Mouse (Mus musculus): ENCODE measurements around the gene Pycr1. TPM values are rescaled to one million over a fixed set of nuclear protein-coding genes. Genes with fewer than 3 reads are reported as not detected.

Pycr1 gene
- polyA plus RNA-seq, 2 experiments, result 4.0 to 4.8 TPM

GRCm38 (mm10) chr11:120622805-120623204 is 20.8 kb downstream of the Pycr1 start:
- Histone ChIP-seq H3K4me2 (ENCODE audit: low read depth) (no peak overlapping the region), H3K4me3 (ENCODE audit: insufficient read depth in 1 of 2, low read depth in 2 of 2, low read length in 2 of 2) (no peak overlapping the region), H3K36me3 (replicated peaks; ENCODE audit: control insufficient read depth, insufficient read depth, low read depth) (peaks cover 41% of the 10 kb centered on the region), H3K4me1 (replicated peaks; ENCODE audit: control insufficient read depth in 2 of 2, insufficient read depth in 2 of 2, low read length in 1 of 2) (peaks cover 13 to 22% of the 10 kb centered on the region in 2 experiments), H3K27ac (no peak overlapping the region), H3K9ac (replicated peaks) (no peak overlapping the region), H3K27me3 (ENCODE audit: control insufficient read depth, insufficient read depth, low read length) (no peaks in the 10 kb centered on the region), H3K9me3 (ENCODE audit: control insufficient read depth, low read length) (no peaks in the 10 kb centered on the region)
- DNase-seq (ENCODE audit: low read depth in 3 of 3, low spot score in 3 of 3) (no peak), ATAC-seq (ENCODE audit: insufficient read depth) (no peak)
- no peak for TF ChIP-seq EP300 (IDR thresholded peaks at IDR 0.05; ENCODE audit: low read depth)
- no peak for TF ChIP-seq CTCF (IDR thresholded peaks at IDR 0.05; ENCODE audit: low read depth)
- 84% methylated on average over 6 of the region's 6 CpGs for WGBS (ENCODE audit: insufficient replicate concordance)

- no peaks in the 10 kb centered on the region for H3K27me3 ChIP-seq (ENCODE audit: control insufficient read depth, insufficient read depth, low read length)
- no peak overlapping the region for H3K4me3 ChIP-seq (ENCODE audit: insufficient read depth in 1 of 2, low read depth in 2 of 2, low read length in 2 of 2)
- peaks cover 41% of the 10 kb centered on the region for H3K36me3 ChIP-seq (replicated peaks; ENCODE audit: control insufficient read depth, insufficient read depth, low read depth)
- no peak overlapping the region for H3K9ac ChIP-seq (replicated peaks)
- DNase-seq (ENCODE audit: low read depth in 3 of 3, low spot score in 3 of 3) (no peak), ATAC-seq (ENCODE audit: insufficient read depth) (no peak)
- no peaks in the 10 kb centered on the region for H3K9me3 ChIP-seq (ENCODE audit: control insufficient read depth, low read length)
- no peak overlapping the region for H3K4me2 ChIP-seq (ENCODE audit: low read depth)
- peaks cover 18 to 23% of the 10 kb centered on the region in 2 experiments for H3K4me1 ChIP-seq (replicated peaks; ENCODE audit: control insufficient read depth in 2 of 2, insufficient read depth in 2 of 2, low read length in 1 of 2)
- no peak for TF ChIP-seq EP300 (IDR thresholded peaks at IDR 0.05; ENCODE audit: low read depth)
- no peak for TF ChIP-seq CTCF (IDR thresholded peaks at IDR 0.05; ENCODE audit: low read depth)
- 92% methylated on average over 14 of the region's 14 CpGs for WGBS (ENCODE audit: insufficient replicate concordance)
- H3K27ac ChIP-seq, result no peak overlapping the region
These were observed 23.4 kb downstream of the Pycr1 start for GRCm38 (mm10) chr11:120620195-120620594.

GRCm38 (mm10) chr11:120618619-120619535 is 24.7 kb downstream of the Pycr1 start:
- DNase-seq (ENCODE audit: low read depth in 3 of 3, low spot score in 3 of 3), result no peak
- no peak overlapping the region for H3K27ac ChIP-seq
- peaks cover 41% of the 10 kb centered on the region for H3K36me3 ChIP-seq (replicated peaks; ENCODE audit: control insufficient read depth, insufficient read depth, low read depth)
- H3K27me3 ChIP-seq (ENCODE audit: control insufficient read depth, insufficient read depth, low read length), result no peaks in the 10 kb centered on the region
- no peak overlapping the region; the same call in 1 of the 2 replicates for H3K9ac ChIP-seq (replicated peaks)
- 83% methylated on average over 25 of the region's 25 CpGs for WGBS (ENCODE audit: insufficient replicate concordance)
- H3K4me3 ChIP-seq (ENCODE audit: insufficient read depth in 1 of 2, low read depth in 2 of 2, low read length in 2 of 2), result no peak overlapping the region
- peaks cover 14 to 19% of the 10 kb centered on the region in 2 experiments for H3K4me1 ChIP-seq (replicated peaks; ENCODE audit: control insufficient read depth in 2 of 2, insufficient read depth in 2 of 2, low read length in 1 of 2)
- no peak for ATAC-seq (ENCODE audit: insufficient read depth)
- no peaks in the 10 kb centered on the region for H3K9me3 ChIP-seq (ENCODE audit: control insufficient read depth, low read length)
- no peak for TF ChIP-seq CTCF (IDR thresholded peaks at IDR 0.05; ENCODE audit: low read depth)
- TF ChIP-seq EP300 (IDR thresholded peaks at IDR 0.05; ENCODE audit: low read depth), result no peak
- H3K4me2 ChIP-seq (ENCODE audit: low read depth), result peak overlapping the region; percentile 96

- TF ChIP-seq CTCF (IDR thresholded peaks at IDR 0.05; ENCODE audit: low read depth), result no peak
- peak; percentile 31; the same call in 1 of the 2 replicates for TF ChIP-seq EP300 (IDR thresholded peaks at IDR 0.05; ENCODE audit: low read depth)
- Histone ChIP-seq H3K4me3 (ENCODE audit: insufficient read depth in 1 of 2, low read depth in 2 of 2, low read length in 2 of 2) (peak within 1 kb of the TSS; percentile 74 to 90), H3K9me3 (ENCODE audit: control insufficient read depth, low read length) (no peaks in the 10 kb centered on the region), H3K4me1 (replicated peaks; ENCODE audit: control insufficient read depth in 2 of 2, insufficient read depth in 2 of 2, low read length in 1 of 2) (peaks cover 13 to 16% of the 10 kb centered on the region in 2 experiments), H3K27ac (peak within 1 kb of the TSS; percentile 87), H3K9ac (replicated peaks) (peak within 1 kb of the TSS; percentile 82), H3K36me3 (replicated peaks; ENCODE audit: control insufficient read depth, insufficient read depth, low read depth) (peaks cover 46% of the 10 kb centered on the region), H3K27me3 (ENCODE audit: control insufficient read depth, insufficient read depth, low read length) (no peaks in the 10 kb centered on the region), H3K4me2 (ENCODE audit: low read depth) (peak within 1 kb of the TSS; percentile 96)
- peak; percentile 93 for ATAC-seq (ENCODE audit: insufficient read depth)
- under 1% methylated on average over 56 of the region's 56 CpGs for WGBS (ENCODE audit: insufficient replicate concordance)
- DNase-seq (ENCODE audit: low read depth in 3 of 3, low spot score in 3 of 3), result peak; percentile 85 to 88 (median 87)
These were observed 26.0 kb downstream of the Pycr1 start, which contains the start of gene Pcyt2 for GRCm38 (mm10) chr11:120617519-120618112. Gene Pcyt2, minus strand, starts transcription at chr11:120617936.
